Mouse (Mus musculus) embryonic fibroblast, embryonic 13.5 days (primary cell): ENCODE measurements around the gene Usp48.

Source experiments
- CTCF ChIP-seq: IDR thresholded peaks from 2 replicates; pipeline ENCODE4 v1.5.1; 2011; ENCODE audit warnings: mild to moderate bottlenecking, control low read depth, low read length, moderate library complexity, borderline replicate concordance; ENCODE audit not compliant: insufficient read depth
- POLR2A ChIP-seq: IDR thresholded peaks from 2 replicates; pipeline ENCODE4 v1.6.1; 2011; ENCODE audit warnings: low read depth, mild to moderate bottlenecking, control low read depth, low read length, moderate library complexity

DNA sequence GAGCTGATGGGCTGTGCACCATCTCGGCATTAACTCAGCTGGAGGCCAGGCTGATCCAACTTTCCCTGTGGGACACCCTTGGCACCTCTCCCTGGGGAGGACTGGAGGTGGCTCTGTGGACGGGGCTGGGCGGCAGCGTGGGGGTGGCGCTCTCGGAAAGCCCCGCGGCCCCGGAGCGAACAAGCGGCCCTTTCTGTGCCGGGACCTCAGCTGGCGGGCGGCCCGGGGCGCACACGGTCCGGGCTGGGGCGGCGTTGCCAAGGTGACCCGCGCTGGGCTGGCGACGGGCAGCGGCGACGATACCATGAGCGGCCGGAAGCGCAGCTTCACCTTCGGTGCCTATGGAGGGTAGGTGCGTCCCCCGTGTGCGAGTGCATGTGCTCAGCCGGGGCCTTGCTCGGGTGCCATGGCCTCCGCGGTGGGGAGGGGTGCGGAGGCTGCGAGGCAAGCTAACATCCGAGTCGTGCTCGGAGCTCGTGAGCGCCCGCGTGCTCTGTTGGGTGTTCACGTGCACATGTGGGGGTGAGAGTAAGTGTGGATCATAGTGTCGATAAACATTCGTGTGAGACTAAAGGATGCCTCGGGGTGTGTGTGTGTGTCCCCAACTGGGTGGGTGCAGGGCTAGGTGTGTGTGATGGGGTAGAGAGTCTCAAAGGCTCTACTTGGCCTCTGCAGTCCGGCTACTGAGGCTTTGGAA lies 88.0 kb downstream of the Usp48 start:
- TF ChIP-seq POLR2A, result no peak
- no peak for TF ChIP-seq CTCF
